Mouse (Mus musculus): ENCODE measurements around the gene Idua. TPM values are rescaled to one million over a fixed set of nuclear protein-coding genes. Genes with fewer than 3 reads are reported as not detected.
A peak's percentile ranks its signal among the peaks of the same experiment; 100 is the strongest.

Idua gene
- polyA plus RNA-seq (2012; fragmentation: generic; extraction: Trizol): 4.3 TPM

GRCm38 (mm10) chr5:108659698-108660631 lies at the start of gene Idua:
TSS of gene Idua (plus strand) at chr5:108660331.
- Histone ChIP-seq H3K27me3 (ENCODE audit: control insufficient read depth, insufficient read depth, insufficient read length) (no peaks in the 10 kb centered on the region), H3ac (ENCODE audit: control insufficient read depth, insufficient read length) (peak within 1 kb of the TSS; percentile 54), H3K36me3 (ENCODE audit: control insufficient read depth, insufficient read depth) (no peaks in the 10 kb centered on the region), H3K4me3 (peak within 1 kb of the TSS; percentile 61), H3K79me2 (ENCODE audit: control insufficient read depth, insufficient read depth) (peaks cover 6% of the 10 kb centered on the region), H3K4me2 (ENCODE audit: low read depth) (peak within 1 kb of the TSS; percentile 96)
- TF ChIP-seq MYOG (IDR thresholded peaks at IDR 0.05; ENCODE audit: control insufficient read depth in 1 of 3, insufficient read depth in 1 of 3, insufficient read length in 2 of 3, low read depth in 2 of 3) (no peak), TCF12 (IDR thresholded peaks at IDR 0.05; ENCODE audit: insufficient read depth, poor library complexity, severe bottlenecking) (no peak), MAX (IDR thresholded peaks at IDR 0.05; ENCODE audit: low read depth) (no peak), CEBPB (IDR thresholded peaks at IDR 0.05; ENCODE audit: insufficient read depth, poor library complexity, severe bottlenecking) (no peak), E2F4 (IDR thresholded peaks at IDR 0.05; ENCODE audit: insufficient read depth) (no peak), SRF (IDR thresholded peaks at IDR 0.05; ENCODE audit: control insufficient read depth, insufficient read length, low read depth) (no peak), TCF3 (IDR thresholded peaks at IDR 0.05; ENCODE audit: insufficient read length, low read depth) (no peak), USF1 (IDR thresholded peaks at IDR 0.05; ENCODE audit: low read depth) (no peak), POLR2A (IDR thresholded peaks at IDR 0.05; ENCODE audit: insufficient read length, low read depth) (no peak)

- no peak for TF ChIP-seq CEBPB (IDR thresholded peaks at IDR 0.05; ENCODE audit: insufficient read depth, poor library complexity, severe bottlenecking)
- TF ChIP-seq MYOD1 (IDR thresholded peaks at IDR 0.05; ENCODE audit: control insufficient read depth in 1 of 3, insufficient read length in 2 of 3, low read depth in 2 of 3): no peak
- no peak for TF ChIP-seq USF1 (IDR thresholded peaks at IDR 0.05; ENCODE audit: low read depth)
- TF ChIP-seq POLR2A (IDR thresholded peaks at IDR 0.05; ENCODE audit: insufficient read length, low read depth): no peak
- no peak for TF ChIP-seq TCF12 (IDR thresholded peaks at IDR 0.05; ENCODE audit: insufficient read depth, poor library complexity, severe bottlenecking)
- TF ChIP-seq TCF3 (IDR thresholded peaks at IDR 0.05; ENCODE audit: insufficient read length, low read depth): no peak
- TF ChIP-seq E2F4 (IDR thresholded peaks at IDR 0.05; ENCODE audit: insufficient read depth): no peak
- TF ChIP-seq MYOG (IDR thresholded peaks at IDR 0.05; ENCODE audit: control insufficient read depth in 1 of 3, insufficient read depth in 1 of 3, insufficient read length in 2 of 3, low read depth in 2 of 3): no peak
- no peak for TF ChIP-seq SRF (IDR thresholded peaks at IDR 0.05; ENCODE audit: control insufficient read depth, insufficient read length, low read depth)
- TF ChIP-seq REST (IDR thresholded peaks at IDR 0.05; ENCODE audit: insufficient read depth, insufficient read length): no peak
- no peak for TF ChIP-seq POLR2AphosphoS2 (IDR thresholded peaks at IDR 0.05; ENCODE audit: insufficient read length, low read depth)
- TF ChIP-seq MAX (IDR thresholded peaks at IDR 0.05; ENCODE audit: low read depth): no peak
- Histone ChIP-seq H3K27me3 (ENCODE audit: control insufficient read depth, insufficient read depth, insufficient read length) (no peaks in the 10 kb centered on the region), H3ac (ENCODE audit: control insufficient read depth, insufficient read length) (no peak overlapping the region), H3K4me2 (ENCODE audit: low read depth) (no peak overlapping the region), H3K36me3 (ENCODE audit: control insufficient read depth, insufficient read depth) (peaks cover 79% of the 10 kb centered on the region), H3K79me2 (ENCODE audit: control insufficient read depth, insufficient read depth) (no peaks in the 10 kb centered on the region), H3K4me3 (no peak overlapping the region)
These were observed 49.7 kb upstream of the Idua start for GRCm38 (mm10) chr5:108610426-108610825.

- no peak overlapping the region for H3K4me3 ChIP-seq
- no peak overlapping the region for H3K4me2 ChIP-seq (ENCODE audit: low read depth)
- H3K27me3 ChIP-seq (ENCODE audit: control insufficient read depth, insufficient read depth, insufficient read length): no peaks in the 10 kb centered on the region
- H3ac ChIP-seq (ENCODE audit: control insufficient read depth, insufficient read length): no peak overlapping the region
- peaks cover 32% of the 10 kb centered on the region for H3K36me3 ChIP-seq (ENCODE audit: control insufficient read depth, insufficient read depth)
- H3K79me2 ChIP-seq (ENCODE audit: control insufficient read depth, insufficient read depth): peaks cover 35% of the 10 kb centered on the region
- TF ChIP-seq SRF (IDR thresholded peaks at IDR 0.05; ENCODE audit: control insufficient read depth, insufficient read length, low read depth): no peak
- no peak for TF ChIP-seq E2F4 (IDR thresholded peaks at IDR 0.05; ENCODE audit: insufficient read depth)
- TF ChIP-seq TCF3 (IDR thresholded peaks at IDR 0.05; ENCODE audit: insufficient read length, low read depth): no peak
- no peak for TF ChIP-seq POLR2AphosphoS2 (IDR thresholded peaks at IDR 0.05; ENCODE audit: insufficient read length, low read depth)
- TF ChIP-seq MAX (IDR thresholded peaks at IDR 0.05; ENCODE audit: low read depth): no peak
- no peak for TF ChIP-seq POLR2A (IDR thresholded peaks at IDR 0.05; ENCODE audit: insufficient read length, low read depth)
- no peak for TF ChIP-seq USF1 (IDR thresholded peaks at IDR 0.05; ENCODE audit: low read depth)
- no peak for TF ChIP-seq MYOG (IDR thresholded peaks at IDR 0.05; ENCODE audit: control insufficient read depth in 1 of 3, insufficient read depth in 1 of 3, insufficient read length in 2 of 3, low read depth in 2 of 3)
- no peak for TF ChIP-seq MYOD1 (IDR thresholded peaks at IDR 0.05; ENCODE audit: control insufficient read depth in 1 of 3, insufficient read length in 2 of 3, low read depth in 2 of 3)
- no peak for TF ChIP-seq CEBPB (IDR thresholded peaks at IDR 0.05; ENCODE audit: insufficient read depth, poor library complexity, severe bottlenecking)
- TF ChIP-seq REST (IDR thresholded peaks at IDR 0.05; ENCODE audit: insufficient read depth, insufficient read length): no peak
- no peak for TF ChIP-seq TCF12 (IDR thresholded peaks at IDR 0.05; ENCODE audit: insufficient read depth, poor library complexity, severe bottlenecking)
These were observed 38.3 kb upstream of the Idua start for GRCm38 (mm10) chr5:108621870-108622269.

- H3K79me2 ChIP-seq (ENCODE audit: control insufficient read depth, insufficient read depth): peaks cover 53% of the 10 kb centered on the region
- H3K27me3 ChIP-seq (ENCODE audit: control insufficient read depth, insufficient read depth, insufficient read length): no peaks in the 10 kb centered on the region
- H3K36me3 ChIP-seq (ENCODE audit: control insufficient read depth, insufficient read depth): peaks cover 23% of the 10 kb centered on the region
- no peak overlapping the region for H3K4me2 ChIP-seq (ENCODE audit: low read depth)
- H3K4me3 ChIP-seq: no peak overlapping the region
- TF ChIP-seq SRF (IDR thresholded peaks at IDR 0.05; ENCODE audit: control insufficient read depth, insufficient read length, low read depth) (no peak), TCF3 (IDR thresholded peaks at IDR 0.05; ENCODE audit: insufficient read length, low read depth) (no peak), MAX (IDR thresholded peaks at IDR 0.05; ENCODE audit: low read depth) (no peak), E2F4 (IDR thresholded peaks at IDR 0.05; ENCODE audit: insufficient read depth) (no peak)
- H3ac ChIP-seq (ENCODE audit: control insufficient read depth, insufficient read length): no peak overlapping the region
These were observed 34.0 kb upstream of the Idua start for GRCm38 (mm10) chr5:108626050-108626660.

Data from myocyte (in vitro differentiated cells).